Mouse (Mus musculus): ENCODE results near the gene Camta2. TPM values are rescaled to one million over a fixed set of nuclear protein-coding genes. Genes with fewer than 3 reads are reported as not detected.

The Camta2 gene
- 34.9 TPM for polyA plus RNA-seq (2017; shearing (Covaris generic))

DNA sequence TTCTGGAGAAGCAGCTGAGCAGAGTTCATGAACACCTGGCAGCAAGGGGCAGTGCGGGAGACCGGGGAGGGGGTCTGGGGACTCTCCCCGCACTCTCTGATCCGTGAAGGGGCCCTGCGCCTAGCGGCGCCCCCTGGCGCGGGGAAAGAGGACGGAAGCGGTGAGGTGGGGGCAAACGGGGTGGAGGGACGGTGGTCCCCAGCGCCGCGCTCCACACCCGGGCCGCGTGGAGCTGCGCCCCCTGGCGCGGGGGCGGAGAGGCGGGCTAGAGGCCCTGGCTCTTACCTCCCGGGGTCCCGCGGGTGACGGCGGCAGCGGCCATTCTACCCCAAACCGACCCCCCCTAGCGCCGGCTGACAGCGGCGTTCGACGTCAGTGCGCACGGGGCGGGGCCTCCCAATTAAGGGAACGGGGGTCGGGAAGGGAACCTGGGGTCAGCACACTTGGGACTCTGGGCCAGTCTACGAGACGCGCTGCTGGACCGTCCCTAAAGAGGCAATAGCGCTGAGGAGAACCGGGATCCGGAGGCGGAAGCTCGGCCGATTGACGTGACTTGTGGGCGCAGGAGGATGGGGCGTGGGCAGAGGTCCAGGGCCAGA is at the start of gene Camta2:
Gene Camta2, minus strand, starts transcription at position 505 of the 599 bp plus-strand sequence.

DNA sequence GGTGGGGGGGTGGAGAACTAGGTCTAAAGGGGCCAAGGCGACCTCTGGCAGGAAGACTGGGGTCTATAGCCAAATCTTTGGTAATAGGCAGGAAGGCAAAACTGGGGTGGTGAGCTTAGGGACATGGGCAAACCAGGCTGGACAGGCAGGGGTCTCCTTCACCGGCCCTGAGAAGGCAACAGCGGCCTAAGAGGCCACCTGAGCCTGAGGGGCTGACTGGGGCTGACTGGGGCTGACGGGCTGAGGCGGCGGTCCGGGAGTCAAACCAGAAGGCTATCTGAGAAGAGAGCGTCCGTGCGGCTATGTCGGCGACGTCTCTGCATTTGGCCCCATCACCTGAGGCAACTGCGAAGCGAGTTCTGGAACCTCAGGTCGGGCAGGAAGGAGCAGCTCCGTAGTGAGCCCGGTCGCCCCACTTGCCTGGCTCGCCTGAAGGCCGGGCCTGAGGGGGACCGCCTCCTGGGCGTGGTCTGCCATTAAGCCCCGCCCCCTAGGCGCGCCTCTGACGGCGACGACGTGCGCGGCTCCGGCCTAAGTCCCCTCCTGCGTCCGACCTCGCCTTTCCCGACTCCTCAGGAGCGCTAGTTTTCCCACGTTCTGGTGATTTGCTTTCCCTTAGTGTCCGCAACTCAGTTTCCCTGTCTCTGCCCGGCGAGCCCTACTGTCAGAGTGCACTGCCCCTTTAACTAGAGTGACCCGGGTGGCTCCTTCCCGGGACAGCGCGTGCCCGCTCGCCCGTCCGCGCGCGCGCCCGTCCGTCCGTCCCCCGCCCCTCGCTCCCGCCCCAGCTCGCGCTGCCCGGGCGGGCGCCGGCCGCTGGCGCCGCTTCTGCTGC is 12.0 kb upstream of the Camta2 start, which contains the start of the genes Inca1 and Kif1c:
Gene Inca1, minus strand, starts transcription at position 434 of the 835 bp plus-strand sequence.
Gene Kif1c, plus strand, starts transcription at position 827 of the 835 bp plus-strand sequence.

DNA sequence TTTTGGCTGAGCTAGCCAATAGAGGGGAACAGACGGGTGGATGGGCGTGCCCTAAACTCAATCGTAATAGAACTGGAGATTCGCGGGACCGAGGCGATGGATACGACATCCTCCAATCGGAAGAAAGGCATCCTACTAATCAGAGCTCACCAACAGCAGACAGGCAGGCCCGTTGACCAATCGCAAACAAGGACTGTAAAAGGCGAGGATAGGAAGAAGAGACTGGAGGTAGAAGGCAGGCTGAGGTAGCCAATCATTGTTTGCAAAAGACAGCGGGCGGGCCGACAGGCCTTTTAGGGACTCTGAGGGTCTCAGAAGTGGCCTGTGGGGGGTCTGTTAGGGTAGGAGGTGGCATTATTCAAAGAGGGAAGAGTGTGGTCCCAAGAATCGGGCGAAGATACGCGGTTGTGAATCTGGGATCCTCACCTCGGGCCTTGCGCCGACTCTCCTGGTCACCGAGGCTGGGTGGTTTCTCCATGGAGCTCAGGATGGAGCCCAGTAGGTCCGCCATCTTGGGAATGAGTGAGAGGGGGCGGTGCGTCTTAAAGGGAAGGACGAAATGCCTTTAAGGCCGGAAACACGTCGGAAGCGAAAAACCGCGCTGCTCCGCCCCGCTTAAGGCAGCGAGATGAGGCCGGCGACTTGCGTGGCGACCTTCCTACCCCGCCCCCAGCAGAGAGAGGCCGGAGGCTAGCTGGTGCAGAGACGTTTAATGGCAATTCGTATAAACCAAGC is 19.0 kb downstream of the Camta2 start, which contains the start of gene Spag7:
Gene Spag7, minus strand, starts transcription at position 646 of the 735 bp plus-strand sequence.

DNA sequence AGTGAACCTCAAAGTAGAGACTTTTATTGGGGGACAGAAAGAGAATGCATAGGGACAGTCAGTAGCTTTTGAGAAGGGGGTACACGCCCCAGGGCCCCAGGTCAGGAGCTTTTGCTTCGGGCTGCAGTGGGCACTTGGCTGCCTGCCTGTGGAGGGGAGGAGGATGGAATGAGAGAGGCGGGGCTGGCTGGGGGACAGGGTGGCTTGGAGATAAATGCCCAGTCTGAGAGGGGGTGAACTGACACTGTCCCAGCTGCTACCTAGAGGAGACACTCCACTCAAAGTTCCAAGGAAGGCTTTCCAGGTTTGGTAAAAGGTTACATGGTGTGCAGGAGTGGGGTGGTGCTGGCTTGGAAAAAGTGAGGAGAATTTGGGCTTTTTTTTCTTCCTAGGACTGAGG is 30.9 kb downstream of the Camta2 start, which contains the start of gene Eno3:
Gene Eno3, plus strand, starts transcription at position 239 of the 400 bp plus-strand sequence.

DNA sequence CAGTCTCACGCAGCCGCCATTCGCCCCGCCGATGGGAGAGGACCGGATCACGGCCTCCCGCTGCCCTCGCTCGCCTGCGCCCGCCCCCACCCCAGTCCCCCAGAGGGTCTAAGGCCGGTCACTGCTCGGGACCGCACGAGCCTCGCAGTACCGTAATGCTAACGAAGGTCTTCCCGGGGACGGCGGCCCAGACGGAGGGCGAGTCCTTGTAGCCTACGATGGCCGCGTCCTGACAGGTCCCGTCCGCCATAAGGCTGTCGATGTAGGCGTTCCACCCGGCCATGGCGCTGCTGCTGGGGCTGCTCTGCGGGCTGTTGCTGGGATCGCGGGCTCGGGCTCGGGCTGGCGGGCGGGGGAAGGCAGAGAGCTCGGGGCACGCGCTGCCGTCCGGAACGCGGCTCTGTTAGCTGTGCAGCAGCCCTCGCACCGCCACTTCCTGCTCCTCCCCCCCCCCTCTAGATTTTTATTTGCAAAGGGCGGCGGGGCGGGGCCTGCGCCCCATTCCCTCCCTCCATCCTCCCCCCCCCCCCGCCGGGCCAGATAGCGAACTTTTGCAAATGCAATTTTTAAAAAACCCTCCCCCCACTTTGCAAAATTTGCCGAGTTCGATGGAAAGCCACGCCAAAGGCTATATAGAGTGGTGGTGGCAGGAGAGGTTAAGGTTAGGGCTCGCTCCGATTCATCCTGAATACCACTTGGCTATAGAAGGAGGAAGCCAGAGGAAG is 33.5 kb downstream of the Camta2 start, which contains the start of gene Pfn1:
Gene Pfn1, minus strand, starts transcription at position 447 of the 725 bp plus-strand sequence.

DNA sequence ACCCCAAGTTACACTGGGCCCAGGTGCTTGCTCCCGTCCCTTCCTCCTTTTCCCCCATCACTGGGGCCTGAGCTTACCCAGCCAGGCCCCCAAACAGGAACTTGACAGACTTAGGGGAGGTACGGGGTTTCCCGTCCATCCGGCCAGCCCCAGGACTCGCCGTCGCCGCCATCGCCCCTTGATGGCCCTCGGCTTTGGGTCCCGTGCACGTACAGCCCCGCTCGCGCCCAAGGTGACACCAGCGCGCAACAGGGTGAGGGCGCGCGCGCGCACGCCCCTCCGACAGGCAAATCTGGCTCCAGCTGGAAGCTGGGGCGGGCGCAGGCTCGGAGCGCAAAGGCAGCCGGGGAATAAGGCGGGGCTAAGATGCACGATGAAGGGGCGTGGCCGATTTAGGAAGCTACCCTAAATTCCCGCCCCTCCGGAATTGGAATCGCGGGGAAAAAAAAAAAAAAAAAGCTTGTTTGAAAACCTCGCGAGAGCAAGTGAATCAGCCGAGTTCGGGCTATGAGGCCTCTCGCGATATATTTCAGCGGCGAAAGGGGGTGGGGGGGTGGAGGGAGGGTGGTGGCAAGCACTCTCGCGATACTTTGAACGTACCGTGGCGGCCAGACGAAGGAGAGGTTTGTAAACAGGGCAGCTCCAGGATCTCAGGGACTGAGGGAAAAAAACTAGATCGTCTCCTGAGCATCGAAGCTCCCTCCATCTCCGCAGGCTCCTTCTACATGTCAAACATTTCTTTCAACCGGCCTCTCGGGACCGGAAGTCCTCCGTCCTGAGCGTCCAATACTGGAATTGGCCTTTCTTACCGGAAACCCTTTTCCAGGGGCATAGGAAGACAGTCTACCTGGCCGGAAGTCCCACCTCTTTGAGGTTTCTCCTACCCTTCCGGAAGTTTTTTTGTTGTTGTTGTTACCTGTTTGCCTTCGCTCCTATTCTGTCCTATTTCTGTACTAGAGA is 40.9 kb downstream of the Camta2 start, which contains the start of the genes Rnf167 and Slc25a11:
Gene Rnf167, plus strand, starts transcription at position 545 of the 960 bp plus-strand sequence.
Gene Slc25a11, minus strand, starts transcription at position 789 of the 960 bp plus-strand sequence.

DNA sequence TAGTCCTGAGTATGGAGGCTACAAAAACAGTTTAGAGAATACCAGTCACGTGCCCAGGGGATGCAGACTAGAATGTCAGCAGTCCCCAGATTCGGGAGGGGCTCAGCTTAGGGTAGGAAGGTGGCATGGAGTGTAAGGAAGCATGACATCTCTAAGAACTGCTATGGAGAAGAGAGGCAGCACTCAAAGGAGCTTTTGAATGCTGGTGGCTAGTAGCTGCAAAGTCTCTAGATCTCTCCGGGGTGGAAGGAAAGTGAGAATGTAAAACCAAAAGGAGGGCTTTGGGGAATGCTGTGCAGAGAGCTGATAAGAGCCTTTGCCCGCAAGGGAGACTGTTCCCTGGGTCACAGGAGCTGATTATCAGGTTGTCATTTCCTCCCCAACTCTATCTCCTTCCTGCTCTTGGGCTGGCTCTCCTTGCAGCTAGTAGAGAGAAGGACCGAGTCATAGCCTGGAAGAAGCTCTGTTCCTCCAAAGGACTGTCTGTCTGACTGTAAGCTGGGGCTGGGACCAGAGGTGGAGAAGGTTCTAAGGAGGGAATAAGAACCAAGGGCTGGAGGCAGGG is 49.1 kb downstream of the Camta2 start, which contains the start of gene Gp1ba:
Gene Gp1ba, plus strand, starts transcription at position 409 of the 565 bp plus-strand sequence.

Other genes with a start within 250 kb of the Camta2 start
- gene Med11, start 236.2 kb downstream of the Camta2 start, polyA plus RNA-seq (2017; shearing (Covaris generic)), result 64.7 TPM
- not detected for gene Zmynd15, start 228.7 kb downstream of the Camta2 start, polyA plus RNA-seq (2017; shearing (Covaris generic))
- 0.67 TPM for gene Cxcl16, start 228.1 kb downstream of the Camta2 start, polyA plus RNA-seq (2017; shearing (Covaris generic))
- 0.55 TPM for gene Tm4sf5, start 182.9 kb downstream of the Camta2 start, polyA plus RNA-seq (2017; shearing (Covaris generic))
- not detected for gene Vmo1, start 173.5 kb downstream of the Camta2 start, polyA plus RNA-seq (2017; shearing (Covaris generic))
- not detected for gene Gltpd2, start 168.9 kb downstream of the Camta2 start, polyA plus RNA-seq (2017; shearing (Covaris generic))
- gene Psmb6, start 162.7 kb downstream of the Camta2 start, polyA plus RNA-seq (2017; shearing (Covaris generic)), result 298 TPM
- not detected for gene Gm40193, start 155.2 kb downstream of the Camta2 start, polyA plus RNA-seq (2017; shearing (Covaris generic))
- 2.3 TPM for gene Pld2, start 148.0 kb downstream of the Camta2 start, polyA plus RNA-seq (2017; shearing (Covaris generic))
- gene Mink1, start 125.2 kb downstream of the Camta2 start, polyA plus RNA-seq (2017; shearing (Covaris generic)), result 22.2 TPM
- not detected for gene 4930544D05Rik, start 72.3 kb downstream of the Camta2 start, polyA plus RNA-seq (2017; shearing (Covaris generic))
- 8.1 TPM for gene Chrne, start 68.9 kb downstream of the Camta2 start, polyA plus RNA-seq (2017; shearing (Covaris generic))
- gene Gp1ba, start 49.0 kb downstream of the Camta2 start, polyA plus RNA-seq (2017; shearing (Covaris generic)), result not detected
- 507 TPM for gene Rnf167, start 40.9 kb downstream of the Camta2 start, polyA plus RNA-seq (2017; shearing (Covaris generic))
- gene Slc25a11, start 40.6 kb downstream of the Camta2 start, polyA plus RNA-seq (2017; shearing (Covaris generic)), result 68.9 TPM
- 2,460 TPM for gene Pfn1, start 33.5 kb downstream of the Camta2 start, polyA plus RNA-seq (2017; shearing (Covaris generic))
- 16.3 TPM for gene Eno3, start 30.9 kb downstream of the Camta2 start, polyA plus RNA-seq (2017; shearing (Covaris generic))
- gene Spag7, start 18.7 kb downstream of the Camta2 start, polyA plus RNA-seq (2017; shearing (Covaris generic)), result 48.7 TPM
- 0.65 TPM for gene Inca1, start 12.1 kb upstream of the Camta2 start, polyA plus RNA-seq (2017; shearing (Covaris generic))
- gene Kif1c, start 12.4 kb upstream of the Camta2 start, polyA plus RNA-seq (2017; shearing (Covaris generic)), result 1.3 TPM
- 2.2 TPM for gene Zfp3, start 76.1 kb upstream of the Camta2 start, polyA plus RNA-seq (2017; shearing (Covaris generic))
- not detected for gene Scimp, start 124.5 kb upstream of the Camta2 start, polyA plus RNA-seq (2017; shearing (Covaris generic))
- 72.3 TPM for gene Rabep1, start 156.7 kb upstream of the Camta2 start, polyA plus RNA-seq (2017; shearing (Covaris generic))

All from naive thymus-derived CD4-positive, alpha-beta T cell, adult 5 months (primary cell).